Mouse (Mus musculus): Measurements from ENCODE around the gene Saxo1. TPM values are rescaled to one million over a fixed set of nuclear protein-coding genes. Genes with fewer than 3 reads are reported as not detected.

Saxo1 gene
- polyA plus RNA-seq, 1 experiment from 2014 or later: not detected

DNA sequence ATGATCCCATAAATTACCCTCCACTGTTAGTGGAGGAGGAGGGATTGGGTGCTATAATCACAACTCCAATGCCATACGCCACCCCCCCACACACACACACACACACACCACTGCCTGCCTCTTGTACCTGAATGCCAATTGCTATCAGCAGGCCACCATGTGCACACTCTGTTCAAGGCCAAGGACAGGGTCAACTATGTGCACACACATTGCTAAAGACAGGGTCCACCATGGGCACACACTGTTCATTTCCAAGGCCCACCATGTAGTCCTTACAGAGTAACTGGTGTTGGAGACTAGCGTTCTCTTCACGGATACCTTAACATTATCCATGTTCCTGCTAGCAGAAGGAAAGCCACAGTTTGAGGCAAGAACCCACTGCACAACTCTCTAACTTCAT lies 2.9 kb upstream of the Saxo1 start:
- no peaks in the 10 kb centered on the region for H3K4me1 ChIP-seq (ENCODE audit: control insufficient read depth, insufficient read depth, low read depth, low read length)
- H3K4me2 ChIP-seq (ENCODE audit: low read length): no peak overlapping the region
- H3K9me3 ChIP-seq (ENCODE audit: control insufficient read depth, low read length): no peaks in the 10 kb centered on the region
- H3K4me3 ChIP-seq (ENCODE audit: low read length): no peak overlapping the region
- H3K9ac ChIP-seq (ENCODE audit: low read depth, low read length): no peak overlapping the region
- ATAC-seq: no peak
- no peaks in the 10 kb centered on the region for H3K27me3 ChIP-seq (replicated peaks; ENCODE audit: control insufficient read depth, insufficient read depth, low read length)
- no peaks in the 10 kb centered on the region for H3K36me3 ChIP-seq (ENCODE audit: control insufficient read depth, insufficient read depth, low read length)
- H3K27ac ChIP-seq (ENCODE audit: low read depth, low read length): no peak overlapping the region
- 92% methylated on average over 3 of the region's 3 CpGs for WGBS

DNA sequence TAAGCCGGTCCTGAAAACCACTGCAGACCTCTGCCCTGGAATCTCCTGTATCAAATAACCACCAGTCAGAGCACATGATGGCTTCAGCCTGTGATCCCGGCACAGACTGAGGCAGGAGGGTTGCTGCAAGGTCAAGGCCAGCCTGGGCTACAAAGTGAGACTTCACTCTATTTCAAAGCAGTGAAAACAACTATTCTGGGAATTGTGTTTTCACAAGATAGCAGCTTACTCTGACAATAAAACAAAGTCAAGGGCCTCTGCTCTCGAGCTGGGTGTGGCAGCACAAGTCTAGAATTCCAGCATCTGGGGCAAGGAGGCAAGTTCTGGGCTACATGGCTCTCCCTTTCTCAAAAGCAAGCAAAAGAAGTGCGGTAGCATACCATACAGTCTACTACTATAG lies 878 bp upstream of the Saxo1 start:
- no peak overlapping the region for H3K4me3 ChIP-seq (ENCODE audit: low read length)
- no peaks in the 10 kb centered on the region for H3K36me3 ChIP-seq (ENCODE audit: control insufficient read depth, insufficient read depth, low read length)
- no peak overlapping the region for H3K27ac ChIP-seq (ENCODE audit: low read depth, low read length)
- H3K9me3 ChIP-seq (ENCODE audit: control insufficient read depth, low read length): no peaks in the 10 kb centered on the region
- no peaks in the 10 kb centered on the region for H3K4me1 ChIP-seq (ENCODE audit: control insufficient read depth, insufficient read depth, low read depth, low read length)
- H3K27me3 ChIP-seq (replicated peaks; ENCODE audit: control insufficient read depth, insufficient read depth, low read length): no peaks in the 10 kb centered on the region
- H3K4me2 ChIP-seq (ENCODE audit: low read length): no peak overlapping the region
- H3K9ac ChIP-seq (ENCODE audit: low read depth, low read length): no peak overlapping the region
- WGBS: 76% methylated on average over 4 of the region's 4 CpGs
- no peak for ATAC-seq

DNA sequence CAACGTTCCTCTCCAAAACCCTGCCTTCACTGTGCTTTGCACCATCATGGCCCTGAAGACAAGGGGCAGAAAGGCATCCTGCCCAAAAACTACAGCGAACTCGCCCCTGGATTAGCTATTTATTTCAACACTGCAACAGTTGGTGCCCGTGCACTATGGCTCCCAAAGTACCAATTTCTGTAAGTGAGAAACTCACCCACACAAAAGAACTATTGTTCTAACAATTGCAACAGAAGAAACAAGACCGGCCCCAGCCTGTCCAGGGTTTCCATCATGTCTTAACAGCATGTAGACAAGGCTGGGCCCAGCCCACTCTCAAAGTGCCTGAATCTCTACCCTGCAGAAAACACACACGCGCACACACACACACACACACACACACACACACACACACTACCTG lies 757 bp downstream of the Saxo1 start:
- Histone ChIP-seq H3K4me1 (ENCODE audit: control insufficient read depth, insufficient read depth, low read depth, low read length) (no peaks in the 10 kb centered on the region), H3K4me3 (ENCODE audit: low read length) (no peak overlapping the region), H3K27me3 (replicated peaks; ENCODE audit: control insufficient read depth, insufficient read depth, low read length) (no peaks in the 10 kb centered on the region), H3K27ac (ENCODE audit: low read depth, low read length) (no peak overlapping the region), H3K36me3 (ENCODE audit: control insufficient read depth, insufficient read depth, low read length) (no peaks in the 10 kb centered on the region), H3K9ac (ENCODE audit: low read depth, low read length) (no peak overlapping the region), H3K4me2 (ENCODE audit: low read length) (no peak overlapping the region), H3K9me3 (ENCODE audit: control insufficient read depth, low read length) (no peaks in the 10 kb centered on the region)
- WGBS: 71% methylated on average over 7 of the region's 7 CpGs
- ATAC-seq: no peak

DNA sequence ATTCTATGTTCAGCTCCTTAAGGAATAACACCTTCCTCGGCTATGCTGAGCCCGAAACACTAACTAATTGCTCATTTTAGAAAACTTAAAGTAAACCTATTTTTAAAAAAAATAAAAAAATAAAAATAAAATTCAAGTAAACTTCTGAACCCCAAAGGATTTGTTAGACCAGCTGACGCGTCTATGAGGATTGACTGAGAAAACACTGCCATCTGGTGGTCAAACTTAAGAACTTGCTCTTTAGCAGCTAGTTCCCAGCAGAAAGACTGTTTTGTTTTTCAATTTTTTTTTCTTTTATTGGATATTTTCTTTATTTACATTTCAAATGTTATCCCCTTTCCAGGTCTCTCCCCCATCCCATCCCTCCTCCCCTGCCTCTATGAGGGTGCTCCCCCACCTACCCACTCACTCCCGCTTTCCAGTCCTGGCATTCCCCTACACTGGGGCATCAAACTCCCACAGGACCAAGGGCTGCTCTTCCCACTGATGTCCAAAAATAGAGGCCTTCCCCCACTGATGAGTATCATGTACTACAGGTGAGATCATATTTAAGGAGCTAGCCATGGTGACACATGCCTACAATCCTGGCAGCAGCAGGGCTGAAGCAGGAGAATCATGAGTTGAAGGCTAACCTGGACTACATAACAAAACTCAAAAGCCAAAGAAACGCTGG lies 3.0 kb downstream of the Saxo1 start:
- 25% methylated on average over 6 of the region's 6 CpGs for WGBS
- no peaks in the 10 kb centered on the region for H3K27me3 ChIP-seq (replicated peaks; ENCODE audit: control insufficient read depth, insufficient read depth, low read length)
- H3K9ac ChIP-seq (ENCODE audit: low read depth, low read length): no peak overlapping the region
- H3K4me3 ChIP-seq (ENCODE audit: low read length): no peak overlapping the region
- H3K36me3 ChIP-seq (ENCODE audit: control insufficient read depth, insufficient read depth, low read length): no peaks in the 10 kb centered on the region
- no peak overlapping the region for H3K4me2 ChIP-seq (ENCODE audit: low read length)
- ATAC-seq: peak; percentile 56
- H3K27ac ChIP-seq (ENCODE audit: low read depth, low read length): no peak overlapping the region
- no peaks in the 10 kb centered on the region for H3K9me3 ChIP-seq (ENCODE audit: control insufficient read depth, low read length)
- H3K4me1 ChIP-seq (ENCODE audit: control insufficient read depth, insufficient read depth, low read depth, low read length): no peaks in the 10 kb centered on the region

DNA sequence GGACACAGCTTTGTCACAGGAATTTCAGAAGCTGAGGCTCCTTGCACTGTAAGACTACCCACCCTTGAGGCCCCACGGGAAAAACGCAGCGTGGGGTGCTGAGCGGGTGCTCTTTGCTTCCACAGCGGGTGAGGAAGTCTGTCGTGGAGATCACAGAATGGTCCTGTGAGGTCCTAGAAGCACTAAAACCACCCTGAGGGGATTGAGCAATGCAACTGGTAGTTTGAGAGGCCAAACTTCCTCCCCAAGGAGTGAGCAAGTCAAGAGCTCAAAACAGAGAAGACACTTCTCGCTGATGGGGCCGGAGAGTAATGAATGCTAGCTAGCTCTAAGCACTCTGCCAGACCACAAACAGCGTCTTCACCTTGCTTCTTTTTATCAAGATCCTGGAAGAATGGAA lies 9.8 kb downstream of the Saxo1 start:
- H3K9ac ChIP-seq (ENCODE audit: low read depth, low read length): no peak overlapping the region
- no peak overlapping the region for H3K4me2 ChIP-seq (ENCODE audit: low read length)
- 87% methylated on average over 9 of the region's 9 CpGs for WGBS
- H3K4me3 ChIP-seq (ENCODE audit: low read length): no peak overlapping the region
- no peak for ATAC-seq
- no peaks in the 10 kb centered on the region for H3K36me3 ChIP-seq (ENCODE audit: control insufficient read depth, insufficient read depth, low read length)
- H3K9me3 ChIP-seq (ENCODE audit: control insufficient read depth, low read length): no peaks in the 10 kb centered on the region
- no peaks in the 10 kb centered on the region for H3K4me1 ChIP-seq (ENCODE audit: control insufficient read depth, insufficient read depth, low read depth, low read length)
- no peaks in the 10 kb centered on the region for H3K27me3 ChIP-seq (replicated peaks; ENCODE audit: control insufficient read depth, insufficient read depth, low read length)
- no peak overlapping the region for H3K27ac ChIP-seq (ENCODE audit: low read depth, low read length)

DNA sequence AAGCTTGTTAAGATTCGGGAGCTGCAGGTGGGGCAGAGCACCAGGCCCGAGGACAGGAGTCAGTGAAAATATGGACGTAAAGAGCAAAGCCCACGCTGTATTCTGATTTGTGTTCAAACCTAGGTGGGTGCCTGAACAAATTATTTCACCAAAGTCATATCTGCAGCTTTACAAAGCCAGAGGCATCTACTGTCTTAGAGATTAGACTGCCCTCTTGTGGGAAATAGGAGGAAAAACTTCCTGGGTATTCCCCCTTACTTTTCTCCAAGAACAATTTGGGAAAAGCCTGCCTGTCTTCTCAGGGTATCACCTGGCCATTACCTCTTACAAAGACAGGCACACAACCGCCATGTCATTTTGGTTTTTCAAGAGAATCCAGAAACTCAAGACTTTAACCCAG lies 12.5 kb downstream of the Saxo1 start:
- ATAC-seq: no peak
- Histone ChIP-seq H3K27me3 (replicated peaks; ENCODE audit: control insufficient read depth, insufficient read depth, low read length) (no peaks in the 10 kb centered on the region), H3K4me2 (ENCODE audit: low read length) (no peak overlapping the region)

DNA sequence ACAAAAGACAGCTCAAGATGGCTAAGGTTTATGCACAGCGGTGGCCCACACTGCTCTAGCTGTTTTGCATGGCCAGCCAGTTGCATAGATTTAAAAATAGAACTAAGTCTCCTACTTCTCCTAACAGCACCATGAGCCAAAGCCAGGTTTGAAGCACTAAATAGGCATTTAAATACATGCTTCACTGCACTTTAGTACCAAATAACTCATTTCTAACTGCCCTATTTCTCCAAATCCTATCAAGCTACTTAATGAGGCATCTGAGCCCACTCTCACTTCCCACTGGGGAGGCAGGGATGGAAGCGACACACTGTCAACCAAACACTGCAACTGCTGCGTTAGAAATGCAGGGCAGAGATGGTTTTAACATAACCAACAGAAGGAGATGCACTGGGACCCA lies 14.1 kb downstream of the Saxo1 start:
- Histone ChIP-seq H3K4me2 (ENCODE audit: low read length) (no peak overlapping the region), H3K36me3 (ENCODE audit: control insufficient read depth, insufficient read depth, low read length) (no peaks in the 10 kb centered on the region), H3K27ac (ENCODE audit: low read depth, low read length) (no peak overlapping the region), H3K9me3 (ENCODE audit: control insufficient read depth, low read length) (no peaks in the 10 kb centered on the region), H3K4me1 (ENCODE audit: control insufficient read depth, insufficient read depth, low read depth, low read length) (no peaks in the 10 kb centered on the region), H3K9ac (ENCODE audit: low read depth, low read length) (no peak overlapping the region), H3K27me3 (replicated peaks; ENCODE audit: control insufficient read depth, insufficient read depth, low read length) (no peaks in the 10 kb centered on the region), H3K4me3 (ENCODE audit: low read length) (no peak overlapping the region)
- 38% methylated on average over 3 of the region's 3 CpGs for WGBS
- peak; percentile 34; the same call in 1 of the 2 replicates for ATAC-seq

More for the DNA sequence above, 12.5 kb downstream of the Saxo1 start:
- Histone ChIP-seq H3K36me3 (ENCODE audit: control insufficient read depth, insufficient read depth, low read length) (no peaks in the 10 kb centered on the region), H3K4me3 (ENCODE audit: low read length) (no peak overlapping the region), H3K9ac (ENCODE audit: low read depth, low read length) (no peak overlapping the region), H3K4me1 (ENCODE audit: control insufficient read depth, insufficient read depth, low read depth, low read length) (no peaks in the 10 kb centered on the region), H3K27ac (ENCODE audit: low read depth, low read length) (no peak overlapping the region), H3K9me3 (ENCODE audit: control insufficient read depth, low read length) (no peaks in the 10 kb centered on the region)
- WGBS: 50% methylated on average over 5 of the region's 5 CpGs

DNA sequence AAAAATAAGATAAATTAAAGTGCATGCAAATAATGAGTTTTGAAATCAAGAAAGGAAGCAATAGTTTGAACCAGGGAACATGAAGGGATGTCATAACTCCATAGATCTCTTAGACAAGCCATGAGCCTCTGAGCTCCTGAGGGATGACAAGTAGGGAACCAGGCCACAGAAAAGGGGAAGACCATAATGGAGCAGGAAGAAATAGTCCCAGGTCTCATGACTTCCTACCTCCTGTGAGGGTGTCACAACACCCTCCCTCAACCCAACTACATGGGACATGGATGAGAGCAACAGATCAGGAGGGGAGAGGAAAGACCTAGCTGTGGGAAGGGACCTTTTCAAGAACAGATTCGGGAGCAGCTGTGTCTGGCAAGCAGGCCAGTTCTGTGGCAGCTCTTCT lies 16.6 kb downstream of the Saxo1 start:
- 84% methylated on average over 1 of the region's 1 CpGs for WGBS
- H3K4me1 ChIP-seq (ENCODE audit: control insufficient read depth, insufficient read depth, low read depth, low read length): no peaks in the 10 kb centered on the region
- no peaks in the 10 kb centered on the region for H3K36me3 ChIP-seq (ENCODE audit: control insufficient read depth, insufficient read depth, low read length)
- no peak overlapping the region for H3K4me3 ChIP-seq (ENCODE audit: low read length)
- H3K9ac ChIP-seq (ENCODE audit: low read depth, low read length): no peak overlapping the region
- no peaks in the 10 kb centered on the region for H3K9me3 ChIP-seq (ENCODE audit: control insufficient read depth, low read length)
- no peak for ATAC-seq
- H3K27ac ChIP-seq (ENCODE audit: low read depth, low read length): no peak overlapping the region
- no peak overlapping the region for H3K4me2 ChIP-seq (ENCODE audit: low read length)
- H3K27me3 ChIP-seq (replicated peaks; ENCODE audit: control insufficient read depth, insufficient read depth, low read length): no peaks in the 10 kb centered on the region

DNA sequence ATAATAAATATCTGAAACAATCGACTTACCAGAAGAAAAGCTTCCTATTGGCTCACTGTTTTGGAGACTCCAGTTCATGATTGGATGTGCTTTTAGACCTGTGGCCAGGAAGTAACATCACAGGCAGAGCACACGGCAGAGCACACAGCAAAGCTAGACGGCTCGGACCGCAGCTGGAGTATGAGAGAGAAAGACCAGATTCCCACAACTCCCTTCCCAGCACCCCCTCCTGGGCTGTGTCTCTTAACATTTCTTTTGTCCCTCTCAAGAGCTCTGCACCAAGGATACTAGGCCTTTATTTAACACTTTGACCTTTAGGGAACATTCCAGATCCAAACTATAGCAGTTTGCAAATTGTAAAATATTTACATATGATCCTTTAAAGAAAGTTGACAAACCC lies 19.2 kb downstream of the Saxo1 start:
- H3K27ac ChIP-seq (ENCODE audit: low read depth, low read length): no peak overlapping the region
- H3K4me1 ChIP-seq (ENCODE audit: control insufficient read depth, insufficient read depth, low read depth, low read length): no peaks in the 10 kb centered on the region
- H3K9me3 ChIP-seq (ENCODE audit: control insufficient read depth, low read length): no peaks in the 10 kb centered on the region
- H3K9ac ChIP-seq (ENCODE audit: low read depth, low read length): no peak overlapping the region
- no peaks in the 10 kb centered on the region for H3K36me3 ChIP-seq (ENCODE audit: control insufficient read depth, insufficient read depth, low read length)
- 93% methylated on average over 5 of the region's 5 CpGs for WGBS
- no peak overlapping the region for H3K4me3 ChIP-seq (ENCODE audit: low read length)
- H3K27me3 ChIP-seq (replicated peaks; ENCODE audit: control insufficient read depth, insufficient read depth, low read length): no peaks in the 10 kb centered on the region
- H3K4me2 ChIP-seq (ENCODE audit: low read length): no peak overlapping the region
- ATAC-seq: no peak

DNA sequence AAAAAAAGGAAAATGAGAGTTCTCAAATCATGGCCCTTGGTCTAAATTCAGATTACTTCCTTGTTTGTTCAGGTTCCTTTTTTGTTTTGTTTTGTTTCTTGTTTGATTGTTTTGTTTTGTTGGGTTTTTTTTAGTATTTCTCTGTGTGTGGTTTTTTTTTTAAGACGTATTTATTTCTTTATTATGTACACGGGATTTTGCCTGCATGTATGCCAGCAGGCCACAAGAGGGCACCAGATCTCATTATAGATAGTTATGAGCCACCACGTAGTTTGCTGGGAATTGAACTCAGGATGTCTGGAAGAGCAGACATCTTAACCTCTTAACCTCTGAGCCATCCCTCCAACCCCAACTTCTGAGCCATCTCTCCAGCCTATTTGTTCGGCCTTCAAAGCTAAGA lies 20.2 kb downstream of the Saxo1 start:
- Histone ChIP-seq H3K9ac (ENCODE audit: low read depth, low read length) (no peak overlapping the region), H3K4me3 (ENCODE audit: low read length) (no peak overlapping the region), H3K36me3 (ENCODE audit: control insufficient read depth, insufficient read depth, low read length) (no peaks in the 10 kb centered on the region), H3K4me1 (ENCODE audit: control insufficient read depth, insufficient read depth, low read depth, low read length) (no peaks in the 10 kb centered on the region), H3K4me2 (ENCODE audit: low read length) (no peak overlapping the region), H3K27me3 (replicated peaks; ENCODE audit: control insufficient read depth, insufficient read depth, low read length) (no peaks in the 10 kb centered on the region), H3K9me3 (ENCODE audit: control insufficient read depth, low read length) (no peaks in the 10 kb centered on the region), H3K27ac (ENCODE audit: low read depth, low read length) (no peak overlapping the region)
- ATAC-seq: no peak
- WGBS: 42% methylated on average over 4 of the region's 4 CpGs
